Mouse (Mus musculus) embryo, embryonic 11.5 days (tissue): ENCODE data around the gene Ctse.
"Not testable (repeated sequence)": the region's sequence is repeated elsewhere in the genome, so short reads cannot be mapped to it uniquely, and the experiment has no call there.

Experiments
- DNase-seq: peaks from one replicate; pipeline ENCODE4 v3.0.0-alpha.2; 2012; ENCODE audit warnings: low read depth, low spot score

Ctse gene

GRCm38 (mm10) chr1:131637791-131638540 lies at the start of gene Ctse:
Ctse (plus strand) TSS chr1:131638306.
- no peak for DNase-seq

DNA sequence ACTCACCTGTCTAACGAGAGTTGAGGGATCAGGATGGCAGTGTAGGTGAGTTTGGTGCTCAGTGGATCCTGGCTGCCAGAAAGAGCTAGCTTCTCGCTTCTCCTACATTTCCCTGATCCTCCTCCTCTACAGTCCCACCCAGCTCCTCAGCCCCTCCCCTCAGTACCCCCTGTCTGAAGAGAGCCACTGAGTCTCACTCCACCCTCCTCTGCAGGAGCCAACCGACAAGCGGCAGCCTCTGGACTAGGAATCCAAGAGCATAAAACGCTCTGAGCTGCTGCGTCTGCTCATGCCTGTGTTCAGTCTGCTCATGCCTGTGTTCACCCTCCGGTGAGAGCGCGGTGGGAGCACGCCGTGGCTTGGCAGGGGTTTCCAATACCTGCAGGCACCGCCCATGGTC lies 39.2 kb upstream of the Ctse start, which contains the start of gene Avpr1b:
Avpr1b (plus strand) TSS at position 335 of the 400 bp plus-strand sequence.
- DNase-seq, result no peak

GRCm38 (mm10) chr1:131600314-131600713 lies 37.8 kb upstream of the Ctse start:
- no peak for DNase-seq

- DNase-seq, result no peak
Observed at GRCm38 (mm10) chr1:131606719-131607118, 31.4 kb upstream of the Ctse start.

- no peak for DNase-seq
Observed at GRCm38 (mm10) chr1:131612556-131613155, 25.4 kb upstream of the Ctse start.

GRCm38 (mm10) chr1:131613361-131614133 lies 24.6 kb upstream of the Ctse start:
- peak; percentile 64 for DNase-seq

DNA sequence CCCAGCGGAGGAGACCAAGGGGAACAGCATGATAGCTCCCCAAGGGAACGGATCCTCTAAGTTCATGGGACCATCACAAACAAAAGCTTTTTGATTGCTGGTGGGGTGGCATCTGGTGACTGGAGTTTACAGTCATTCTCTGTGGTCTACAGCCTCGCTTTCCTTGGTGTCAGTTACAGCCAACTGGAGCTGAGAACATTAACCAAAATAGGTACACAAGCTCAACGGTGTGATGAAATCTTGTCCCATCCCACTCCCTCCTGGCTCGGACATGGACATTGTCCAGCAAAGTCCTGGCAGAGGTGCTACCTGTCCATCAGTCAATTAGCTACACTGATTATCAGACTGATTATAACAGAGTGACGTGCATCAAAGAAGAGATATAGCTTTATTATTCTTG lies 23.5 kb upstream of the Ctse start:
- no peak for DNase-seq

- DNase-seq, result no peak
Observed at GRCm38 (mm10) chr1:131616131-131616530, 22.0 kb upstream of the Ctse start.

- DNase-seq, result no peak
Observed at GRCm38 (mm10) chr1:131616546-131617220, 21.4 kb upstream of the Ctse start.

GRCm38 (mm10) chr1:131618576-131618975 lies 19.5 kb upstream of the Ctse start:
- DNase-seq, result no peak

DNA sequence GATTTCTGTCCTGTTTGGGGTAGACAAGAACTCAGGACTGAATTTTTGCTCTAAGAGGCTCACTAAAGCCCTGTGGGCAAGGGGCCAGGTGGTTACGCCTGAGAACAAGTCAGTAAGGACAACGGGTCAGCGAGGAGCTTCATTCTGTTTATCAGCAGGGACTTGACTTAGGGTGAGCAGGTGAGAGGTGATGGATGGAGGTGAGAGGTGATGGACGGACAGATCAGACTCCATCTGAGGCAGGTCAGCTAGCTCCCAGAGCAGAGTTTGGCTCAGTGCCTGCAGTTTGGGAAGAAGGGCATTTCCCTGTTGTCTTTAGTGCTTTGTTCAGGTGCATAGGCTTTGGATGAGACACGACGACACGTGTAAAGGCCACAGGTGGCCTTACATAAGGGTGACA lies 18.8 kb upstream of the Ctse start:
- DNase-seq, result no peak

- DNase-seq, result no peak
Observed at GRCm38 (mm10) chr1:131623644-131624043, 14.5 kb upstream of the Ctse start.

GRCm38 (mm10) chr1:131624175-131624835 lies 13.8 kb upstream of the Ctse start:
- no peak for DNase-seq

GRCm38 (mm10) chr1:131626200-131626599 lies 11.9 kb upstream of the Ctse start:
- DNase-seq, result no peak

- not testable (repeated sequence) for DNase-seq
Observed at GRCm38 (mm10) chr1:131632216-131632615, 5.9 kb upstream of the Ctse start.

- DNase-seq, result no peak
Observed at GRCm38 (mm10) chr1:131634495-131634894, 3.6 kb upstream of the Ctse start.

- no peak for DNase-seq
Observed at GRCm38 (mm10) chr1:131638541-131639421, 675 bp downstream of the Ctse start.

DNA sequence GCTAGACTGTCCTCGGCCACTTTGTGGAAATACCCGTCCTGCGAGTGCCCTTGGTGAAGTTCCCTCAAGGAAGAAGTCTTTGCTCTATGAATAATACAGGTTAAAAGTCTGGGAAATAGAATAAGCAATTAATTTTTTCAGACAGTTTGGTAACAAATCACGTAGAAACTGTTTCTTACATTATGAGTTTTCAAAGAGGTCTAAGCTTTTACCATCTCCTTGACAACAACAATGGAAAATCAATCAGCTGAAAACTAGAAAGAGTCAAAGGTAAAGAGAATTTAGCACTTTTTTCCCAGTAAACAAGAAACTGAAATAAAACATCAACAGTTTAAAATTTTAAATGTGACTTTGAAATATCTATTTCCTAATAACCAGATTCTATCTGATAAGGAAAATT lies 2.0 kb downstream of the Ctse start:
- no peak for DNase-seq

GRCm38 (mm10) chr1:131641565-131641964 lies 3.5 kb downstream of the Ctse start:
- no peak for DNase-seq

DNA sequence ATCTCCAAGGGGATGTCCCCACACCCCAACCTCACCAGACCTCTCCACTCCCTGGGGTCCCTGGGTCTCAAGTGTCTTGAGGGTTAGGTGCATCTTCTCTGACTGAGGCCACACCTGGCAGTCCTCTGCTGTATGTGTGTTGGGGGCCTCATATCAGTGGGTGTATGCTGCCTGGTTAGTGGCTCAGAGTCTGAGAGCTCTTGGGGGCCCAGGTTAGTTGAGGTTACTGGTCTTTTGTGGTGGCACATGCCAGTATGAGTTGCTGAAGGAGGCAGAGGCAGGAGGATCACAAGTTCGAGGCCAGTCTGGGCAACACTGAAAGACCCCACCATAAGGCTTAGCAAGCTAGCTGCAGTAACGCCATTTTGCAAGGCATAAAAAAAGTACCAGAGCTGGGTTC lies 4.1 kb downstream of the Ctse start:
- no peak for DNase-seq
